Mouse (Mus musculus): ENCODE results near the gene Fsip1.

Fsip1 gene

GRCm38 (mm10) chr2:118081581-118081980 is 175.2 kb downstream of the Fsip1 start:
- DNase-seq, result no peak
